Mouse (Mus musculus) small intestine, adult 2 months (tissue): ENCODE results near the gene Ccdc125.

Experiments used
- CTCF ChIP-seq: fragments of 200-500 bp; IDR thresholded peaks from 2 replicates; pipeline ENCODE4 v1.5.1; 2012; ENCODE audit warnings: low read depth, mild to moderate bottlenecking, control low read depth, inconsistent platforms, low read length, moderate library complexity, mixed read lengths; ENCODE audit not compliant: insufficient replicate concordance, insufficient read length; ENCODE audit errors: extremely low read depth
- POLR2A ChIP-seq: fragments of 200-500 bp; IDR thresholded peaks from 2 replicates; pipeline ENCODE4 v1.6.1; 2012; ENCODE audit warnings: low read depth, mild to moderate bottlenecking, control low read depth, inconsistent platforms, low read length, moderate library complexity

DNA sequence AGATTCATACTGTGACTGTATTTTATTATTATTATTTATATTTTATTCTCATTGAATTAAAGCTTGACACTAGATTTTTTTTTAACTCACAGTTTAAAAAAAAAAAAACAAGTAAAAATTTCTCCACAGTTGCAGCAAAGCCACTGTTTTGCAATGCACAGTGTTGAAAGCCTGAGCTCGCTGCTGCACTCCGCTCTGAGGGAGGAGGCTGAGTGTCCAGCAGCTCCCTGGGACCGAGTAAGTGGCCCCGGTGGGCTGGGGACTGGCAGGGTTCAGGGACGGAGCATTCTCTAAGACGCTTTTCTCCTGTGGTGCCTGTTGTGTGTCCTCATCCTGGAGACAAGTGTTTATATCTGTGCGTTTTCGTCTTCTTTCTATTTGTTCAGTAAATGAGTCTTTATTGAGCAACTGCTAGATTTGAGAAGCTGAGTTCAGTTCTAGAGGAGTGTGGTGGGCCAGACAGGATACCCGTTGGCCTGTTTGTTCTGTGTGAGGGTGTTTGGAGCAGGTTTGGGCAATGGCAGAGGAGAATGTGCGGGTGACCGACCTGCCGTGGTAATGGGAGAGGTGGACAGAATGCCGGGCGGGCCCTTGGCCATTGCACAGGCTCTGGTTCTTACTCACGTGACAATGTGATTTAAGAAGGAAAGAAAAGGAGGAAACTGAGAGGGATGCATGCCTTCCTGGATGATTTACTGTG, 6.6 kb downstream of the Ccdc125 start:
- TF ChIP-seq CTCF = no peak
- no peak for TF ChIP-seq POLR2A
